Mouse (Mus musculus): ENCODE results near the gene Fam102a.

DNA sequence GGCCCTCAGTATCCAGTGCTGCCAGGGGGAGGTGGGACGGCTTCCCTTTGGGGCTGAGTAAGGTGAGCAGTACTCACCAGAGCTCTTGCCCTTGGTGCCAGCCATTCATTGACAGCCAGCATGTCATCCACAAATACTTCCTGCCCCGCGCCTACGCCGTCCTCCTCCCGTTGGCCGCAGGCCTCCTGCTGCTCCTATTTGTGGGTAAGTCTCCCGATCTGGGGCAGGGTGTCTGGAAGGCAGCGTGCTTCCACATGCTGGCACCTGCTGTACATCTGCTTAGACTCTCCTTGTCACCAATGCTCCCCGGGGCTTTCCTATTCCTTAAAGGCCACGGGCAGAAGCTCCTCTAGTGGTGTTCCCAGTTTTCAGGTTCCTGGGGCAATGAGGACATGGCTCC lies 37.1 kb downstream of the Fam102a start:
- TF ChIP-seq EP300 (IDR thresholded peaks at IDR 0.05; ENCODE audit: insufficient read depth, low read depth, low read length) (no peak), POLR2A (IDR thresholded peaks at IDR 0.05; ENCODE audit: insufficient read depth, low read depth, low read length) (no peak)
